9 mouse cellular contexts compared by ENCODE assay signal in genomic region chr16:11579676-11580098, GRCm38 (mm10).
DNase-seq lines count a peak whose midpoint lies in the region; ATAC-seq and TF ChIP-seq lines count a peak whose summit lies in the region.
"Had no signal": no experiment of that assay in that cellular context is flagged by ENCODE, and none has a peak within 500 bp of the region (broad histone marks: within the 10 kb centered on the region; RNA-seq: fewer than 3 reads in every experiment).

No protein-coding gene starts in this region.

- no peaks in the 10 kb centered on the region for H3K9me3 ChIP-seq in limb, embryonic 11.5 days (ENCODE audit: control insufficient read depth, low read length)
- no peaks in the 10 kb centered on the region for H3K9me3 ChIP-seq in neural tube, embryonic 13.5 days

- H3K27ac ChIP-seq in cortical plate, adult 2 months (ENCODE audit: insufficient read depth, low read length) = no peak overlapping the region
- H3K27ac ChIP-seq in kidney, adult 2 months (ENCODE audit: insufficient read depth, low read depth, low read length) = no peak overlapping the region
- no peak overlapping the region for H3K27ac ChIP-seq in limb, embryonic 11.5 days (replicated peaks; ENCODE audit: low read depth, low read length)
- no peak overlapping the region for H3K27ac ChIP-seq in neural tube, embryonic 13.5 days (replicated peaks)

- CTCF ChIA-PET in Patski (lab: Charles Lee) = interaction anchor here (0.7 to 2.2 kb wide), 5 partner anchors 9 to 76 kb away, joined by 3 to 9 read pairs (median 5); no protein-coding TSS in a partner anchor

- ATAC-seq in Patski = no peak
- peak; percentile 60; the same call in 1 of the 2 replicates for ATAC-seq in limb, embryonic 11.5 days (ENCODE audit: insufficient number of reproducible peaks, low FRiP score, low TSS enrichment, low read depth)
- ATAC-seq in neural tube, embryonic 13.5 days (ENCODE audit: low read depth) = peak; percentile 89
- ATAC-seq in megakaryocyte, adult 5-6 weeks (ENCODE audit: poor library complexity, severe bottlenecking) = no peak

- H3K4me2 ChIP-seq in limb, embryonic 11.5 days (ENCODE audit: low read depth, severe bottlenecking) = no peak overlapping the region
- no peak overlapping the region for H3K4me2 ChIP-seq in neural tube, embryonic 13.5 days

- H3K9ac ChIP-seq in limb, embryonic 11.5 days (ENCODE audit: low read length) = no peak overlapping the region
- H3K9ac ChIP-seq in neural tube, embryonic 13.5 days = no peak overlapping the region

- in situ Hi-C loops in Patski (cut with MboI; ENCODE audit: low pct_unique_long_range_greater_than_20kb) = loop anchor here (5.0 kb wide), 1 partner anchor 72 kb away; no protein-coding TSS in a partner anchor

- no peak for TF ChIP-seq POLR2A in cortical plate, adult 2 months (IDR thresholded peaks at IDR 0.05; ENCODE audit: extremely low read depth, insufficient read depth, low read length)
- no peak for TF ChIP-seq POLR2A in kidney, adult 2 months (IDR thresholded peaks at IDR 0.05; ENCODE audit: low read depth, low read length)

- POLR2A ChIA-PET in Patski (lab: Charles Lee) = no interaction called here

- 24% methylated on average over 4 of the region's 4 CpGs for WGBS in kidney, adult 2 months
- WGBS in limb, embryonic 11.5 days = 64% methylated on average over 4 of the region's 4 CpGs
- WGBS in neural tube, embryonic 13.5 days = 60% methylated on average over 4 of the region's 4 CpGs

- H3K4me3 ChIP-seq in cortical plate, adult 2 months (ENCODE audit: insufficient read depth, low read length) = no peak overlapping the region
- H3K4me3 ChIP-seq in kidney, adult 2 months (ENCODE audit: insufficient read depth, low read depth, low read length) = no peak overlapping the region
- no peak overlapping the region for H3K4me3 ChIP-seq in limb, embryonic 11.5 days (ENCODE audit: low read depth, low read length)
- H3K4me3 ChIP-seq in neural tube, embryonic 13.5 days = no peak overlapping the region
- H3K4me3 ChIP-seq: erythroblast, embryonic 14.5 days had no signal

- H3K4me1 ChIP-seq in cortical plate, adult 2 months (ENCODE audit: control insufficient read depth, insufficient read depth, low read length) = peaks cover 5% of the 10 kb centered on the region
- peaks cover 26% of the 10 kb centered on the region for H3K4me1 ChIP-seq in kidney, adult 2 months (ENCODE audit: control insufficient read depth, insufficient read depth, low read length)
- H3K4me1 ChIP-seq in limb, embryonic 11.5 days (ENCODE audit: control insufficient read depth, insufficient read depth, low read length) = no peaks in the 10 kb centered on the region
- H3K4me1 ChIP-seq in neural tube, embryonic 13.5 days (replicated peaks) = no peaks in the 10 kb centered on the region; the same call in 1 of the 2 replicates

- no peaks in the 10 kb centered on the region; the same call in 1 of the 2 replicates for H3K36me3 ChIP-seq in kidney, adult 2 months (ENCODE audit: control insufficient read depth, insufficient read depth, low read length)
- H3K36me3 ChIP-seq in limb, embryonic 11.5 days (ENCODE audit: control insufficient read depth, insufficient read depth, low read length) = no peaks in the 10 kb centered on the region
- H3K36me3 ChIP-seq in neural tube, embryonic 13.5 days = no peaks in the 10 kb centered on the region

- H3K27me3 ChIP-seq in Patski = no peaks in the 10 kb centered on the region
- no peaks in the 10 kb centered on the region for H3K27me3 ChIP-seq in kidney, adult 2 months (replicated peaks; ENCODE audit: control insufficient read depth, insufficient read depth, low read length)
- no peaks in the 10 kb centered on the region for H3K27me3 ChIP-seq in limb, embryonic 11.5 days (ENCODE audit: control insufficient read depth, insufficient read depth, low read length)
- H3K27me3 ChIP-seq in neural tube, embryonic 13.5 days = no peaks in the 10 kb centered on the region

- peak; percentile 63 for DNase-seq in A20 (ENCODE audit: low read depth, low spot score)
- no peak for DNase-seq in Patski (ENCODE audit: low read depth, low spot score)
- peak; percentile 32 to 33 for DNase-seq in heart, adult 9 months (ENCODE audit: low spot score in 2 of 2)
- peak; percentile 41 for DNase-seq in kidney, adult 2 months
- DNase-seq in limb, embryonic 11.5 days (ENCODE audit: low spot score) = peak; percentile 58

- TF ChIP-seq CTCF in Patski (IDR thresholded peaks at IDR 0.05) = peak; percentile 80
- peak; percentile 92 for TF ChIP-seq CTCF in cortical plate, adult 2 months (IDR thresholded peaks at IDR 0.05; ENCODE audit: extremely low read depth, insufficient read depth, low read length)
- peak; percentile 81 for TF ChIP-seq CTCF in kidney, adult 2 months (conservative IDR thresholded peaks at IDR 0.05; ENCODE audit: insufficient read depth, insufficient read length, low read depth, low read length)

Comparison
In these comparisons a context has a peak if more than half of its experiments do, and no peak if none do; other contexts are left out.
1. ATAC-seq: peak in limb, embryonic 11.5 days (single experiment) and neural tube, embryonic 13.5 days (single experiment); none in Patski (single experiment) and megakaryocyte, adult 5-6 weeks (single experiment).
2. Peak in every context shown above with its lines, with median percentiles within 50 percentile points of each other: CTCF ChIP-seq.